Mouse (Mus musculus): ENCODE data around the gene Ogt.

DNA sequence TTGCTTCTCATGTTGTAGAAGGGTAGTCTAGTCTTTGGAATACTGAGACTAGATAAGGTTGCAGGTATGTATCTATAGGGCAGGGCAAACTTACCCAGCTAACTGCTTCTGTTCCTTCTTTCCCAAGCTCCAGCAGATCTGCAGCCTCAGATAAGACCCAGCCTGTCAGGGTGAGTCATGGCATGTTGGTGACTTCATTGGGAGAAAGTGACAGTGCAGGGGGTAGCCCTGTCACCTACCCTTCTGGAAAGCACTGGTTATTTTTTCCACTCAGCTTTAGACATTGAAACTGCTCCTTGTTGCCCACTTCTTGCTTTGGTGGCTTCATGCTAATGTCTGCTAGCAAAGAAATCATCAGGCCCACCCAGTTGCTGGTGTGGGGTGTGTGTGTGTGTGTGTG is 90.2 kb downstream of the Ogt start:
- TF ChIP-seq CTCF (IDR thresholded peaks at IDR 0.05; ENCODE audit: borderline replicate concordance, extremely low read depth, insufficient read depth, insufficient read length) (no peak), POLR2A (IDR thresholded peaks at IDR 0.05; ENCODE audit: borderline replicate concordance, extremely low read depth, insufficient read depth, insufficient read length, poor library complexity, severe bottlenecking) (no peak)
